Mouse (Mus musculus) erythroblast, adult 5-6 weeks (primary cell): Measurements from ENCODE around the gene Scn10a. TPM values are rescaled to one million over a fixed set of nuclear protein-coding genes. Genes with fewer than 3 reads are reported as not detected.

Experiments used
- ATAC-seq: replicated peaks from 2 replicates; pipeline ENCODE4 v1.8.0; 2016; ENCODE audit warnings: moderate number of reproducible peaks, mild to moderate bottlenecking, moderate TSS enrichment, inconsistent platforms; ENCODE audit not compliant: poor library complexity, low FRiP score, severe bottlenecking
- total RNA-seq, 2 experiments: library from RNA; stranded (forward) in 1 of 2; stranded (reverse) in 1 of 2; fragments of 150-400 nt in 1 of 2; fragments of 200-764, 138-1000 nt in 1 of 2; gene quantifications; 2 replicates each; pipeline versions ENCODE4 v1.2.3 to v1.2.4; 2015 to 2017; ENCODE audit warnings: low replicate concordance in 2 of 2

The Scn10a gene
- total RNA-seq (2015; ENCODE audit: low replicate concordance): not detected in 2 replicates
- total RNA-seq (2017; ENCODE audit: low replicate concordance): not detected in 2 replicates

DNA sequence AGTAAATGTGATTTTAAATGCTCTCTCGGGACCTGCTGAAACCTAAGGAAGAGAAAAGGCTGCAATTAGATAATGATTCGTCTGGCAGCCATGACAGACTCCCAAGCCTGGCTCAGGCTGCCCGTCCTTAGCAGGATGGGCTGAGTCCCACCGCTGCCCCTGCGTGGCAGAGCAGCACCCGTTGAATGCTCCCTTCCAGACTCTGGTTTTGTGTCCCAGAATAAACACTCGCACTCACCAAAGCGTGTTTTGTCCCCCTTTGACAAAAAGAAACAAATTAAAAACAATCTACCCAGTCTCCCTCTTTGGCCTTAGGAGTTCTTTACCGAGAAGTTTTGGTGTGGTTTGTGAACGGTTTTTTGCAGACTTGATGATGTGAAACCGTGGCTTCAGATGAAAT lies at the start of gene Scn10a:
Gene Scn10a (minus strand): TSS at position 101 of the 400 bp plus-strand sequence.
- no peak for ATAC-seq

DNA sequence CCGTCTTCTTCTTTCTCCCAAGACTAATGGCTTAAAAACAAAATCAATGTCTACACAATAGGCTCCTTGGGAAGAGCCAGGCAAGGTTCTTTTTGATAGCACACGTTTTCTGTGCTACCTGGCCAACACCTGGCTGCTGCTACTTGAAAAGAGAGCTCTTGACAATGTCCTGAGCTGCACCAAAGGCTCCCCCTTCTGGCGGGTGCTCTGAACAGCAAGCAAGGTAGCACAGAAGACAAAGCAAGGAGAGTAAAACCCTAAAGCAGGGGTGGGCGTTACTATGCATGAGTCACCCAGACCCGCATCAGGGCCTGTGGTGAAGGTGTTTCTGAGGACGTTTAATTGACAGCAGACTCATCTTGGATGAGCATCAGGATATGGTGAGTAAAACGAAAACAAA lies 49.5 kb upstream of the Scn10a start:
- no peak for ATAC-seq

DNA sequence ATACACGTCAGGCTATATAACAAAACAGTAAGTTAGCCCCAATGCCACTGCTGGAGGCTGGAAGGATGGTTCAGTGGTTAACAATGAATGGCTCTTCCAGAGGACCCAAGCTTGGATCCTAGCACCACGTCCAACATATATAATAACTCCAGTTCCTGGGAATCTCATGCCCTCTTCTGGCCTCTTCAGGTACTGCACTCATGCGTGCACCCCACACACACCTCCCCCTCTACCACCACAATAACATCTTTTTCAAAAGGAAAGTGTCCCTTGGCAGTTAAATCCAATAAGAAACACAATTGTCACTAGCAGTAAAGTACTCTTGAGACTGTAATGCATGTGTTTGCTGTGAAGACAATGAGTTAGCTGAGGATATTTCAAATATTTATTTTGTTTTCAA lies 41.1 kb upstream of the Scn10a start:
- no peak for ATAC-seq

DNA sequence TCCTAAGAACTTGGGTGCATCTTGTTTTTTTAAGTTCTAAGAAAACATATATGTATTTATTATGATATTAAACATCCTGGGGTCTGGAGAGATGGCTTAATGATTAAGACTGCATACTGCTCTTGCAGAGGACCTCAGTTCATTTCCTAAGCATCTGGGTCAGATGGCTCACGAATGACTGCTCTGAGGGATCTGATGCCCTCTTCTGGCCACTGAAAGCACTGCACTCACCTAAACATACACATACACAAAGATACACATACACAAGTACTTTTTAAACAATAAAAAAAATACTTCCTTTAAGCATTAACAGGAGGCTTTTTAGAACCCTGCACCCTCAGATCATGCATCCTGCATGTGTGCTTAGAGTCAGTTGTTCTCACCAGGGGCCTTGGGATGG lies 40.3 kb upstream of the Scn10a start:
- ATAC-seq: no peak

DNA sequence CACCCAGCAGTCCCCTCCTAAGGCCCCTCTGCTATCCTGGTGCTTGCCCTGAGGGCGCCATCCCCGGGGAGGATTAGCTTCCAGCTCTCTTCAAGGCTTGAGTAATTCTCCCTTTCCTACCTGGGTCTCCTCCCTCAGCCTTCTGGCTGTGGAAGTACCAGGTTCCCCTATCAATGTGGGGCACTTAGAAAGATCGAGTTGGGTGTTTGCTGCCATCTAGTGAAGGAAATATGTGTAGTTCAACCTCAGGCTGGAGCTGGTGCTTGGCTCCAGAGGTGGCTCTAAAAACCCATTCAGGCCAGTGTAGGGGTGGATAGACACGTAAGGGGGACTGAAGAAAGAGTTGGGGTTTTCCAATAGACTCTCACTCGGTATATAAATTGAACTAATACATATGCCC lies 32.4 kb upstream of the Scn10a start:
- no peak for ATAC-seq

DNA sequence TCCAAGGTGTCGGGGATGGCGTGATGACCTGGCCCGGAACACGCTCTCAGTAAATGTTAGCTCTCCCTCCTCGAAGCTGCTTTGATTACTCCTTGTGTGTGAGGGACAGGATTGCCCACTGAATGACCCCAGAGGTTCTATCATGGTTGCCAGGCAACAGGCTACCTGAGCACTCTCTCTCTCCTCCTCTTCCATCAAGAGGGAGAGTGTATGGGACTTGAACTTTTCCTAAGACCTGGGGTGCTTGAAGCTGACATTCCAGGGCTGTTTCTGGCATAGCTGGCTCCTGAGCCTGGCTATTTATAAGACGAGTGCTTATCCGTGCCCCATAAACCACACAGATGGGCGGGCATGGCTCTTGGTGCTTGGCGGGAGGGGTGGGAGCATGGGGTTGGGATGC lies 30.0 kb upstream of the Scn10a start:
- no peak for ATAC-seq

DNA sequence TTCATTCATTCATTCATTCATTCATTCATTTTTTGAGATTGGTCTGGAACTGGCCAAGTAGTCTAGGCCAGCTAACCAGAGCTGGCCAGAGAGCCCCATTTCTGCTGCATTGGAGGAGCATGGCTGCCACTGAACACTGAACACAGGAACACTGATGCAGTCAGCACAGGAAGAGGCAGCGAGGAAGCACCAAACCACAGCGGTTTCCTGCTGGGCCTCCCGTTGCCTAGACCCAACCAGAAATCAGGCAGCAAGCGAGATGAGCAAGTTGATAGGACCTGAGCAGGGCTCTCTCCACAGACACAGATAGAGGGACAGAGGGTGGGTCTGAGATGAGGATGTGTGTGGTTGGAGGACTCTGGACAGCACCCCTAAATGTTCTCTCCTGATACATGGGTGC lies 24.8 kb upstream of the Scn10a start:
- ATAC-seq: no peak

DNA sequence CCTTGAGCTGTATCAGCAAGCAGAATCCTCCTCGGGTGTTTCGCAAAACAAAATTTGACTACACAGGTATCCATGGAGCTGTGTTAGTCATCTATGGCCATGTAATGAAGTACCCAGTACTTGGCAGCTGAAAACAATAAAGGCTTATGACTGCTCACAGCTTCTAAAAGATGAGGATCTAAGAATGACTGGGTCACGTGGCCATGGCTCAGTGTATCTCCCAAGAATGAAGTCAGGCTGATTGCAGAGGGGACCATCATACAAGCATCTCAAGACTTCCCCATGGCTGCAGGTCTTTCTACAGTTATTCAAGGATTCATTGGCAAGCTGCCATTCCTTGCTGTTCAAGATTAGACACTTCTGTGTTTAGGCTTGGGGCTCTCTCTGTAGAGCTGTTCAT lies 24.2 kb upstream of the Scn10a start:
- ATAC-seq: no peak

DNA sequence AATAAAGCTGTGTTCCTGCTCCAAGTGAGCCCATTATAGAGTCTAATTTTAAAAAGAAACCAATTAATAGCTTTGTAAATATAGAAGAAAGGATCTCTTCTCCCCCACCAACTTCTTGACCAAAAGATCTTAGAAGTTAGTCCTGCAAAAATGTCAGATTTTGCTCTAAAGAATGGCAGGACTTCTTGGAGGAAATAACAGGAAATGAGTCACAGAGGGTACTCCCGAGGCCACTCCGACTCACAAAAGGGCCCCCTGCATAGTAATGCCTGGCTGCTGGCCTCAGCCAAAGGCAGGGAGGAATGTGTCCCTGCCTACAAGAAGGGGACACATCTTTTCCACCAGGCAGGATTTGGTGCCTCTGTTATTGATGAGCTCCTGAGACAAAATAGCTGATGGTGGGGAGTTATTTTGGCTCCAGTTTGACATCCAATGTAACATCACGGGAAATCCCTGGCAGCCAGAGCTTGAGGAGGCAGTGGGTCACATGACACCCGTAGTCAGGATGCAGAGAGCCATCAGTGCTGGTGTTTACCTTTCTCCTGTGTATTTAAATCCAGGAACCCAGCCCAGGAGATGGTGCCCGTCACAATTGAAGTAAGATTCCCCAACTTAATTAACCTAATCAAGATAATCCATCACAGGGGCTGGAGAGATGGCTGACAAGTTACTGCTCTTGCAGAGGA lies 22.1 kb upstream of the Scn10a start:
- ATAC-seq: no peak

DNA sequence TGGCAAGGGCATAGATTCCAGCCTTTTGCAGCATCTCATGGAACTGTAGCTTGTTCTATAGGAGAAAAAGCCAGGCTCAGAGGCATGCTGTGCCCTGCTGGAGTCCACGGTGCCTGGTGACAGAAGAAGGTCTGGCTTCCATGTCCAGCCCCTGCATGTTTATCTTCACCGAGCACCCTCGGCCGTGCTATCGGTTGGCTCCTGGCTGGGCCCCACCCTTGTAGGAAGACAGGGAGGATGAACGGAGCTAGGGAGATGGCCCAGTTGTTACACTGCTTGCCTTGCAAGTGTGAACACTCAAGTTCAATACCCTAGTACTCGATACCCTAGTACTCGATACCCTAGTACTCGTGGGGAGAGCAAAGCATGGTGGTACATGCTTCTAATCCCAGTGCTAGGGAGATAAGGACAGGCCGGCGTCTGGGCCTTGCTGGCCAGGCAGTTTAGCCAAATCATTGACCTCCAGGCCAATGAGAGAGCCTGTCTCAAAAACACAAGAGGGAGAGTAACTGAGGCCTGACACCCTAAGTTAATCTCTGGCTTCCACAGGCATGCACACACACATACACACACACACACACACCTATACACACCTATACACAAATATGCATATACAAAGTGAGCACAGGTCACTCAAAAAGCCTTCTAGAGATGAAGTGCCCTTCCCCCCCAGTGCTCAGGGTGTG lies 9.4 kb upstream of the Scn10a start:
- ATAC-seq: no peak

DNA sequence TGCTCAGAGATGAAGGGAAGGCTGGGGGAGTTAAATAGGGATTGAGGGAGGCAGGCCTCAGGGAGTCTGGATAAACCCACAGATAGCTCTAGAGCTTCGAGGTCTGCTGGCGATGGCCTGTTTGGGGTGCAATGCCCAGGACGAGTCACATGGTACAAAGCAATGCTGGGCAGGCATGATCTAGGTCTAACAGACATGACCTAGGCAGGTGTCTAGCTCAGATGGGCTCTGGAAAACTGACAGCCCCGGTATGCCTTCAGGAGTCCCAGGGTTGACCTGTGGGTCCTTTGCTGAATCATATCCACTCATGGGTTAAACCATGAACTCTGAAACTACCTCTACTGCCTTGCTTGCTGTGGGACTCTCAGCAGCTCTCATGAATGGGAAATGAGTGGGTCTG lies 7.9 kb upstream of the Scn10a start:
- ATAC-seq: no peak

DNA sequence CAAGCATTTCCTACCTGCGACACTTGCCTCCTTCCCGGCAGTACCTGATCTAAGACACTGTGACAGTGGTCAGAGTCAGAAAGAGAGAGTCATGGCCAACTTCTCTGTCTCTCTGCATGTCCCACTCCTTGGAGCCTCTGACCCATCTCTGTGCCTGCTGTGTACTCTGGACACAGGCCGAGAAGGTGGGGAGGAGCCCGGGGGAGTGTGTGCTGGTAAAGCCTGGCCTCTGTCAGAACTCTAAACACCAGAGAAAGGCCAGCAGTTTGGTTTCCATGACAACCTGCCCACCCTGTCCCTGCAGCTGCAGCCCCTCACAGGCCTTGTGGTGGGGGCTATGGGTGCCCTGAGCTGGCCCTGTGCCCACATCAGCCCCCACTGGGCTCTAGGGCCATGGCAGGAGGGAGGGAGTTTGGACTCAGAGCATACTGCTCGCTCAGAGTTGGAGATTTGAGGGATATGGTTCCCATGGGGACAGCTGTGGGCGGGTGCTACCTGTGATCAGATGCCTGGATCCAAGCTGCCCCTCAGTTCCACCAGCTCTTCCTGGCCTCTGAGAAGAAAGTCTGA lies 6.3 kb upstream of the Scn10a start:
- no peak for ATAC-seq

DNA sequence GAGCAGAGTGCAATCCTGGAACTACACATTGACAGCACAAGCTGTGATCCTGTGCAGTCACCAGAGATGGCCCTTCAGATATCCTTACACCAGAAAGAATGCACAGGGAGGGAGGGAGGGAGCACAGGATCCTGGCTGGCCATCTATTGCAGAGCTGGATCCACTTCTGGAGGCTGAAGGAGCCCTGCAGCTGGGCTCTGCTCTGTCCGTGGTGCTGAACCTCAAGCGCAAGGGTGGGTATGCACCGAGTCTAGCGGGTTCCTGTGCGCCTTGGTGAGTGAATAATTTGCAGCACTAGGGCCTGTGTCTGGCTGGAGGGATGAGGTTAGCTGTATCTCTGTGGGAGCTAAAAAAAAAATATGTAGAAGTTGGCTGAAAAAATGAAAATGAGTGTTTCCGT lies 12.4 kb downstream of the Scn10a start:
- ATAC-seq: no peak

DNA sequence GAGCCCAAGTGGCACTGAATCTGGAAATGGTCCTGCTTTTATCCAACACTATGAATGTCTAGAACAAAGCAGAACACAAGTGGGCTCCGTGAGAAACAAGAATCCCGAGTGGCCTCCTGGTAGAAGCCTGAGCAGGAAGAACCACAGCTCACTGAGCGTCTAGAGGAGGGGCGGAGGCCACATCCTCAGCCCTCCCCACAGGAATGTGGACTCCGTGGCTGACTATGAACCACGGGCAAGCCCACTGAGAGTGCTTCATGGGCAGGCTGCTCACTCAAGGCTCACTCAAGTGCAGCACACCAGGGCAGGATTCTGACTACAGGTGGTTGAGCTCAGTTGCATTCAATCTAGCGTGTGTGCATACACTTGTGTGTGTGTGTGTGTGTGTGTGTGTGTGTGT lies 27.6 kb downstream of the Scn10a start:
- ATAC-seq: no peak

DNA sequence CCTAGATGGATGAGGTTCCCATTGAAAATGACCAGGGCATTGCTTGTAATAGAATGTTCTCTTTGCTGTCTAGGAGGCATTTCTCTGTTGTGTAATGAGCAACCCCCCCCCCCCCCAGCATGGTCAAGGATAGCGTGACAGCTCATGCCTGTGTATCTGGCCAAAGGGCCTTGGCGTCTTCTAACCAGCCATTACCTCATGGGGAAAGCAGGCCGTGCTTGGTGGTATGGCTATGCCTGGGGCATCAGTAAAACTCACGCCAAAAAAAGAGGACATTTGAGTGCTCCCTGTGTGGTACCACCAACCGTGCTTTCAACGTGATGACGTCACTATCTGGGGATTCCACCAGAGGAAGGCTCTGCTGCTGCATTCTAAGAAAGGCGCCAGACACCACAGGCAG lies 28.1 kb downstream of the Scn10a start:
- no peak for ATAC-seq

DNA sequence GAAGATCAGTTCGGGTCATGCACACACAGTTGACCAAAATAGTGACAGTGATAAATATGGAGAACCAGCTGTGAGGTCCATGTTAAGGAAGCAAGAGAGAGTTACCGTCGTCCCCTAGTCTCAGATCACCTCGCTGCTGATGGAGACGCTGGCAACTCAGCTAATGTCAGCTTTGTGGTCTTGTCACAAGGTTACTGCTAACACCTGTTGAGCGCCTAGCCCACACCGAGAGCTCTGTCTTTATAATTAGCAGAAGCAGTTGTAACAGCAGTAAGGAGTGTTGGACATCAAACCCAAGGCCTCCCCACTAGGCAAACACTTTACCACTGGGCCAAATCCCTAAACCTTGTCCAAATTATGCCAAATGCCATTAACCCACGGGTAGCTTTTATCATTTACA lies 31.2 kb downstream of the Scn10a start:
- no peak for ATAC-seq

DNA sequence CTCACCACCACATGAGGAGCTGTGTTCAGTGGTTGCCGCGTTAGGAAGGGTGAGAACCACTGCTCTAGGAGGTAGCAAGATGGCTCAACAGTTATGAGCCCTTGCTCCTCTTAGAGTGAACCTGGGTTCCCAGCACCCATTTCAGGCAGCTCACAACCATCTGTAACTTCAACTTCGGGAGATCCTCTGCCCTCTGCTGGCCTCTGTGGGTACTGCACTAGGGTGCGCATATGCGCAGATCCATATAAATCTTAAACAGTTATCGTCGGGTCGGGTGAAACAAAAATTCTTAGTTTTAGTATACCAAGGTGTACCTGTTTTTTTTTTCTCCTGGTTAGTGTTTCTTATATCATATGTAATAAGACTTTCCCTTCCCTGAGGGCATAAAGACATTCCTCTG lies 32.9 kb downstream of the Scn10a start:
- no peak for ATAC-seq

DNA sequence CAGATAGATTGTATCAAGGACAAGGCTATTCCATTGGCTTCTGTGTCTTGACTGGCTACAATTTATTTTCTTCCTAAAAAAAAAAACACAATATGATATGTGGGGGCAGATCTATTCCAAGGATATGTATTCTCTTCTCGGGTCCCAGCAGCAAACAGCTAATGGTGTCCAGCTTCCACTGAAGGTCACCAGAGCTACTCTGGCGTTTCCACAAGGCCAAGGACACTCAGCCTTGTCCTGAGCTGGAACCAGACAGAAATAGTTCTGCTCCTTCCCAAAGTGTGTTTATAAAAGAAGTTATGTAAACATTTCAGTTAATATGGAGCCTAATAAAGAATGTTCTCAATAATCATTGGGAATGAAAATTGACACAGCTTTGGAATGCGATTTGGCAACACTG lies 38.2 kb downstream of the Scn10a start:
- no peak for ATAC-seq

DNA sequence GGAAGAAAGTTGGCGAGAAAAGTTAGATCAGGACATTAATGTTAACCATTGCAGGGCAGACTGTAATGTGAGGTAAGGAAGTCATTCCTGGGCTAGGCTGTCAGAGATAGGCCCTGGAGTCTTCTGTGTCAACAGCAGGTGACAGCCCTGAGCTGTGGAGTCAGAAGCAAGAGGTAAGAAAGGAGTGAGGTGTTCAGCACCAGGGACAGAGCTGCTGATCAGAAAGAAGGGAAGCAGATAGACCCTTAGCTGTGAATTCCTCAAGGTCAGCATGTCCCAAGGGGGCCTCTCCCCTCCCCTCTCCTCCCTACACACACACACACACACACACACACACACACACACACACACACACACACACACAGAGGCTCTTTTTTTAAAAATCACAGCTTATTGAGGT lies 55.0 kb downstream of the Scn10a start:
- no peak for ATAC-seq

DNA sequence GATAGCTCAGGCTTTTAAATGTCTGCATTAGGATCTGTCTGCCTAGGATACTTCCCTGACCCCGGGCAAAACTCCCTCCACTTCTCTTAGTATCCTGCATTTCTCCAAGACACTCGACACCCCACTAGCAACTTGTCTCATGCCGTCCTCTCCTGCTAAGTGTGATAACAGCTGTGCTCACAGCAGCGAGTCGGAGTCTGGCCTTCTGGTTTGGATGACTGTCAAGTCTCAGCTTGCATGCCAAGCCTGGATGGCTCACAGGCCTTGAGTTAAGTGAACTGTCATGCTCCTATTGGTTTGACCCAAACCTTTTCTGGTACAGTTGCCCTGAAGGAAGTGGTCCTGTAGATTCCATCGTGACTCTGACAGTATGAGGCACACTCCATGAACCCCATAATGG lies 63.0 kb downstream of the Scn10a start:
- ATAC-seq: no peak

DNA sequence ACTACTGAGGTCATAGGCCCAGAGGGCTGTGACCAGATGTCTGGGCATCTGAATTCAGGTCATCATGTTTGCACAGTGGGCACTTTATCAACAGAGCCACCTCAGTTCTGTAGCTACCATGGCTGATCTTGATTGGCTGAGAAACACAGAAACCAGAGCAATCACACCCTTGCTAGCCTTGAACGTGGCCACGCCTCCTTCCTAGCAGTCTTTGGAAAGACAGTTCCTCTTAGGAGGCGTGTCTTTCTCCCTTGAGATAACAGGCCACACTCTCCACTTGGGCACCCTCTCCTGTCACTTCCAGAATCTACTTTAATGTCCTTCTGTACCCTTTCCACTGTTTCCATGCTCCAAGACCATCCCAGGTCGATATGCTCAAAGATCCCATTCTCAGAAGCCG lies 65.4 kb downstream of the Scn10a start:
- no peak for ATAC-seq
